Mouse (Mus musculus): ENCODE results near the gene Csrnp3.

DNA sequence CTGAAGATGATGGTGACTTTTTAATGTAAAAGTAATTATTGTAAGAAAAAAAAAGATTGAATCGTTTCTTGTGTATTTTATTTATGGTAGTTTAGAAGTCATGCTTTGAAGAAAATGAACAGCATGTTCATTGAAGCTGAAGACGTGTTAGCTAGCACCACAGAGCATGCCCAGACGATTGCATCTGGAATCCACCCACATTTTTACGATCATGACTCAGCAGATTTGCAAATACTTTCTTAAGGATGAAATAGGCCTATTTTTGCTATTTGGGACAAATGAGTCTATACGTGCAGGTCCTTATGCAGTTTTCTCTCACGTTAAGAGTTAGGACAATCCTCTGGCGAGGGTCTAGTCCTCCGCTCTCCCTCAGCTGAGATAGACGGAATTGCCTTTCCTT, 177.9 kb downstream of the Csrnp3 start:
- TF ChIP-seq EP300 (optimal IDR thresholded peaks at IDR 0.05) (no peak), CTCF (IDR thresholded peaks at IDR 0.05; ENCODE audit: low read depth) (no peak)

All from stomach, postnatal 0 days (tissue).